Mouse (Mus musculus) C2C12 (cell line): ENCODE measurements around the gene Denr. TPM values are rescaled to one million over a fixed set of nuclear protein-coding genes. Genes with fewer than 3 reads are reported as not detected.

Source experiments
- H3K27me3 ChIP-seq: one replicate; pipeline ENCODE4 v1.6.1; 2011; ENCODE audit not compliant: control insufficient read depth, insufficient read depth, insufficient read length
- H3K36me3 ChIP-seq: one replicate; pipeline ENCODE4 v1.6.1; 2011; ENCODE audit not compliant: control insufficient read depth, insufficient read depth
- H3K4me3 ChIP-seq: one replicate; pipeline ENCODE4 v1.5.1; 2011; ENCODE audit warnings: mild to moderate bottlenecking, control low read depth; ENCODE audit not compliant: poor library complexity, insufficient read depth, severe bottlenecking
- H3K79me2 ChIP-seq: one replicate; pipeline ENCODE4 v1.6.1; 2011; ENCODE audit not compliant: control insufficient read depth, insufficient read depth
- H3K79me3 ChIP-seq: one replicate; pipeline ENCODE4 v1.6.1; 2011; ENCODE audit warnings: low read depth, control low read depth
- H3ac ChIP-seq: one replicate; pipeline ENCODE3; 2011; ENCODE audit warnings: low read depth; ENCODE audit not compliant: control insufficient read depth, insufficient read length
- CEBPB ChIP-seq: IDR thresholded peaks from one replicate; pipeline ENCODE4 v1.6.1; 2011; ENCODE audit warnings: low read depth, mild to moderate bottlenecking, control low read depth, moderate library complexity
- CTCF ChIP-seq: IDR thresholded peaks from one replicate; pipeline ENCODE4 v1.5.1; 2011; ENCODE audit not compliant: control insufficient read depth, insufficient read depth, insufficient read length
- FOSL1 ChIP-seq: IDR thresholded peaks from one replicate; pipeline ENCODE4 v1.8.0; 2011; ENCODE audit warnings: mild to moderate bottlenecking, low read length; ENCODE audit not compliant: poor library complexity, insufficient read depth, severe bottlenecking
- MAX ChIP-seq: IDR thresholded peaks from one replicate; pipeline ENCODE4 v1.6.1; 2011; ENCODE audit warnings: mild to moderate bottlenecking, control low read depth
- MYOD1 ChIP-seq: IDR thresholded peaks from one replicate; pipeline ENCODE4 v1.6.1; 2011; ENCODE audit warnings: low read depth; ENCODE audit not compliant: control insufficient read depth, insufficient read length
- MYOG ChIP-seq: IDR thresholded peaks from one replicate; pipeline ENCODE4 v1.6.1; 2011; ENCODE audit not compliant: control insufficient read depth, insufficient read length; ENCODE audit errors: extremely low read depth
- USF1 ChIP-seq: IDR thresholded peaks from one replicate; pipeline ENCODE4 v1.6.1; 2011; ENCODE audit warnings: low read depth, mild to moderate bottlenecking, control low read depth, moderate library complexity
- polyA plus RNA-seq: library from polyadenylated mRNA; unstranded; fragments of >200 nt; fragmentation: generic; extraction: Trizol; gene quantifications from one replicate; pipeline ENCODE4 v1.2.1, GENCODE M21; 2012; ENCODE audit warnings: missing spikeins

The Denr gene
- polyA plus RNA-seq, 1 experiment, result 77.0 TPM

GRCm38 (mm10) chr5:123935931-123936330, 29.0 kb downstream of the Denr start:
- H3K27me3 ChIP-seq, result no peaks in the 10 kb centered on the region
- no peaks in the 10 kb centered on the region for H3K36me3 ChIP-seq
- H3K79me2 ChIP-seq, result no peaks in the 10 kb centered on the region
- no peaks in the 10 kb centered on the region for H3K79me3 ChIP-seq
- H3ac ChIP-seq, result no peak overlapping the region
- TF ChIP-seq USF1 (no peak), MAX (no peak), MYOD1 (no peak), FOSL1 (no peak), CEBPB (no peak), MYOG (no peak), CTCF (no peak)
- no peak overlapping the region for H3K4me3 ChIP-seq

- Histone ChIP-seq H3K79me2 (no peaks in the 10 kb centered on the region), H3ac (no peak overlapping the region), H3K36me3 (no peaks in the 10 kb centered on the region), H3K27me3 (no peaks in the 10 kb centered on the region), H3K79me3 (no peaks in the 10 kb centered on the region), H3K4me3 (no peak overlapping the region)
- TF ChIP-seq MAX, result no peak
- no peak for TF ChIP-seq FOSL1
- no peak for TF ChIP-seq CTCF
- TF ChIP-seq USF1, result no peak
Measured at GRCm38 (mm10) chr5:123938479-123938878, 31.5 kb downstream of the Denr start.

- Histone ChIP-seq H3K79me2 (no peaks in the 10 kb centered on the region), H3ac (no peak overlapping the region), H3K27me3 (no peaks in the 10 kb centered on the region), H3K79me3 (no peaks in the 10 kb centered on the region), H3K4me3 (no peak overlapping the region), H3K36me3 (no peaks in the 10 kb centered on the region)
- TF ChIP-seq USF1 (no peak), MAX (no peak), MYOD1 (no peak), FOSL1 (no peak), MYOG (no peak)
Measured at GRCm38 (mm10) chr5:123946546-123946945, 39.6 kb downstream of the Denr start.

GRCm38 (mm10) chr5:123947041-123947761, 40.2 kb downstream of the Denr start:
- Histone ChIP-seq H3K79me3 (no peaks in the 10 kb centered on the region), H3K79me2 (no peaks in the 10 kb centered on the region), H3K4me3 (no peak overlapping the region), H3K36me3 (no peaks in the 10 kb centered on the region), H3K27me3 (no peaks in the 10 kb centered on the region), H3ac (no peak overlapping the region)
- TF ChIP-seq MAX (no peak), USF1 (no peak), MYOD1 (no peak), MYOG (no peak), CTCF (no peak), FOSL1 (no peak), CEBPB (no peak)

GRCm38 (mm10) chr5:123952365-123953045, 45.5 kb downstream of the Denr start:
- Histone ChIP-seq H3K36me3 (no peaks in the 10 kb centered on the region), H3K79me3 (no peaks in the 10 kb centered on the region), H3ac (no peak overlapping the region), H3K27me3 (no peaks in the 10 kb centered on the region), H3K79me2 (no peaks in the 10 kb centered on the region), H3K4me3 (no peak overlapping the region)
- TF ChIP-seq MAX (no peak), MYOD1 (no peak), MYOG (no peak), CEBPB (no peak), USF1 (no peak), CTCF (no peak), FOSL1 (no peak)

- no peak for TF ChIP-seq CEBPB
- no peak for TF ChIP-seq CTCF
- no peak for TF ChIP-seq MYOD1
- no peak for TF ChIP-seq MYOG
- no peak for TF ChIP-seq USF1
- H3K4me3 ChIP-seq, result no peak overlapping the region
- no peaks in the 10 kb centered on the region for H3K27me3 ChIP-seq
- H3K79me3 ChIP-seq, result no peaks in the 10 kb centered on the region
- H3K36me3 ChIP-seq, result no peaks in the 10 kb centered on the region
- H3K79me2 ChIP-seq, result no peaks in the 10 kb centered on the region
- H3ac ChIP-seq, result no peak overlapping the region
Measured at GRCm38 (mm10) chr5:123957213-123957612, 50.2 kb downstream of the Denr start.
